Mouse (Mus musculus) NIH3T3 (cell line): ENCODE results near the gene Dnah5.
"Not testable (repeated sequence)": the region's sequence is repeated elsewhere in the genome, so short reads cannot be mapped to it uniquely, and the experiment has no call there.

Experiments used
- DNase-seq: peaks from one replicate; pipeline ENCODE4 v3.0.0-alpha.2; 2012; ENCODE audit warnings: low read depth

Gene Dnah5

GRCm38 (mm10) chr15:28307131-28307530, 103.6 kb downstream of the Dnah5 start:
- no peak for DNase-seq

GRCm38 (mm10) chr15:28307884-28308283, 104.3 kb downstream of the Dnah5 start:
- DNase-seq: no peak

GRCm38 (mm10) chr15:28310516-28310915, 107.0 kb downstream of the Dnah5 start:
- DNase-seq: no peak

GRCm38 (mm10) chr15:28313451-28313850, 109.9 kb downstream of the Dnah5 start:
- DNase-seq: no peak

GRCm38 (mm10) chr15:28315812-28316528, 112.4 kb downstream of the Dnah5 start:
- DNase-seq: peak; percentile 63

GRCm38 (mm10) chr15:28322533-28322932, 119.0 kb downstream of the Dnah5 start:
- DNase-seq: no peak

GRCm38 (mm10) chr15:28326985-28327384, 123.4 kb downstream of the Dnah5 start:
- no peak for DNase-seq

GRCm38 (mm10) chr15:28327441-28327840, 123.9 kb downstream of the Dnah5 start:
- no peak for DNase-seq

GRCm38 (mm10) chr15:28341151-28341550, 137.6 kb downstream of the Dnah5 start:
- no peak for DNase-seq

- DNase-seq: no peak
Measured at GRCm38 (mm10) chr15:28367561-28367960, 164.0 kb downstream of the Dnah5 start.

- DNase-seq: no peak
Measured at GRCm38 (mm10) chr15:28370431-28370830, 166.9 kb downstream of the Dnah5 start.

- DNase-seq: no peak
Measured at GRCm38 (mm10) chr15:28371506-28371905, 168.0 kb downstream of the Dnah5 start.

- peak; percentile 18 for DNase-seq
Measured at GRCm38 (mm10) chr15:28374394-28374793, 170.8 kb downstream of the Dnah5 start.

- DNase-seq: no peak
Measured at GRCm38 (mm10) chr15:28380909-28381308, 177.4 kb downstream of the Dnah5 start.

GRCm38 (mm10) chr15:28393723-28394122, 190.2 kb downstream of the Dnah5 start:
- not testable (repeated sequence) for DNase-seq

GRCm38 (mm10) chr15:28395481-28395880, 191.9 kb downstream of the Dnah5 start:
- no peak for DNase-seq

GRCm38 (mm10) chr15:28398472-28398871, 194.9 kb downstream of the Dnah5 start:
- no peak for DNase-seq

GRCm38 (mm10) chr15:28399258-28399657, 195.7 kb downstream of the Dnah5 start:
- DNase-seq: no peak

GRCm38 (mm10) chr15:28404630-28405029, 201.1 kb downstream of the Dnah5 start:
- DNase-seq: no peak

- no peak for DNase-seq
Measured at GRCm38 (mm10) chr15:28405136-28405535, 201.6 kb downstream of the Dnah5 start.

- DNase-seq: no peak
Measured at GRCm38 (mm10) chr15:28439702-28440101, 236.2 kb downstream of the Dnah5 start.

GRCm38 (mm10) chr15:28444494-28444893, 240.9 kb downstream of the Dnah5 start:
- DNase-seq: no peak

- not testable (repeated sequence) for DNase-seq
Measured at GRCm38 (mm10) chr15:28461091-28461778, 257.7 kb downstream of the Dnah5 start.
